Mouse (Mus musculus) liver (tissue): ENCODE data around the gene Med12l.
"Not testable (repeated sequence)": the region's sequence is repeated elsewhere in the genome, so short reads cannot be mapped to it uniquely, and the experiment has no call there.

Source experiments
- DNase-seq: peaks from one replicate; pipeline ENCODE4 v3.0.0-alpha.2; 2020; ENCODE audit warnings: mixed read lengths

The Med12l gene

GRCm38 (mm10) chr3:59104462-59104861 is 98.8 kb downstream of the Med12l start:
- DNase-seq: peak; percentile 41

GRCm38 (mm10) chr3:59107439-59107838 is 101.8 kb downstream of the Med12l start:
- no peak for DNase-seq

GRCm38 (mm10) chr3:59109834-59110233 is 104.2 kb downstream of the Med12l start:
- not testable (repeated sequence) for DNase-seq

GRCm38 (mm10) chr3:59111944-59112343 is 106.3 kb downstream of the Med12l start:
- no peak for DNase-seq

GRCm38 (mm10) chr3:59113291-59113690 is 107.7 kb downstream of the Med12l start:
- DNase-seq: not testable (repeated sequence)

GRCm38 (mm10) chr3:59113973-59114517 is 108.4 kb downstream of the Med12l start:
- peak; percentile 42 for DNase-seq

GRCm38 (mm10) chr3:59121067-59121730 is 115.6 kb downstream of the Med12l start:
- DNase-seq: no peak

- DNase-seq: no peak
These were observed 116.3 kb downstream of the Med12l start for GRCm38 (mm10) chr3:59121780-59122449.

GRCm38 (mm10) chr3:59125022-59125421 is 119.4 kb downstream of the Med12l start:
- DNase-seq: no peak

GRCm38 (mm10) chr3:59125783-59126555 is 120.3 kb downstream of the Med12l start:
- no peak for DNase-seq

- DNase-seq: no peak
These were observed 123.1 kb downstream of the Med12l start for GRCm38 (mm10) chr3:59128681-59129080.

- no peak for DNase-seq
These were observed 123.9 kb downstream of the Med12l start for GRCm38 (mm10) chr3:59129547-59129946.

- DNase-seq: peak; percentile 29
These were observed 124.8 kb downstream of the Med12l start for GRCm38 (mm10) chr3:59130431-59130830.

GRCm38 (mm10) chr3:59131081-59131480 is 125.5 kb downstream of the Med12l start:
- DNase-seq: no peak

GRCm38 (mm10) chr3:59131966-59132365 is 126.3 kb downstream of the Med12l start:
- no peak for DNase-seq

- DNase-seq: peak; percentile 62
These were observed 127.6 kb downstream of the Med12l start for GRCm38 (mm10) chr3:59133189-59133588.

- no peak for DNase-seq
These were observed 130.5 kb downstream of the Med12l start for GRCm38 (mm10) chr3:59135911-59136653.

GRCm38 (mm10) chr3:59138946-59139468 is 133.4 kb downstream of the Med12l start:
- DNase-seq: no peak

GRCm38 (mm10) chr3:59139651-59140051 is 134.0 kb downstream of the Med12l start:
- DNase-seq: no peak

GRCm38 (mm10) chr3:59140115-59140514 is 134.5 kb downstream of the Med12l start:
- DNase-seq: no peak

- DNase-seq: not testable (repeated sequence)
These were observed 135.3 kb downstream of the Med12l start for GRCm38 (mm10) chr3:59140941-59141340.
